Mouse (Mus musculus) hindlimb bud, embryonic 11.5 days (tissue): ENCODE results near the gene Olfr1463.

Experiments used
- DNase-seq: peaks from one replicate; pipeline ENCODE4 v3.0.0-alpha.2; 2012; ENCODE audit warnings: low read depth, low spot score; ENCODE audit errors: extremely low spot score

The Olfr1463 gene

GRCm38 (mm10) chr19:13231028-13231427, at the start of gene Olfr1463:
Olfr1463 (plus strand) TSS chr19:13231328.
- no peak for DNase-seq

GRCm38 (mm10) chr19:13185434-13185833, 45.7 kb upstream of the Olfr1463 start, which contains the start of gene Olfr1462:
Olfr1462 (plus strand) TSS chr19:13185734.
- DNase-seq, result no peak

GRCm38 (mm10) chr19:13221666-13222065, 9.5 kb upstream of the Olfr1463 start:
- DNase-seq, result no peak
